Mouse (Mus musculus): ENCODE measurements at regions not wholly inside any gene's neighbourhood (a gene's known extent, or its start where the extent isn't known, plus 50 kb on each side); places are given as distances from the start of the nearest gene placed in this dataset.

- Histone ChIP-seq H3K4me2 (no peak overlapping the region), H3K27ac (no peak overlapping the region), H3K27me3 (no peaks in the 10 kb centered on the region), H3K9ac (no peak overlapping the region), H3K4me1 (peaks cover 14% of the 10 kb centered on the region; the same call in 1 of the 2 replicates), H3K4me3 (replicated peaks) (no peak overlapping the region), H3K36me3 (replicated peaks) (no peaks in the 10 kb centered on the region), H3K9me3 (no peaks in the 10 kb centered on the region)
- no peak for ATAC-seq (ENCODE audit: low FRiP score)
- WGBS = 72% methylated on average over 10 of the region's 10 CpGs
These were observed 52.7 kb downstream of the Phlda1 start for GRCm38 (mm10) chr10:111558675-111559340.

- ATAC-seq (ENCODE audit: low FRiP score) = peak; percentile 9; the same call in 1 of the 2 replicates
- peaks cover 14% of the 10 kb centered on the region; the same call in 1 of the 2 replicates for H3K4me1 ChIP-seq
- H3K4me2 ChIP-seq = no peak overlapping the region
- H3K9ac ChIP-seq = no peak overlapping the region
- 54% methylated on average over 17 of the region's 17 CpGs for WGBS
- 0 out of 2 replicates have a peak overlapping the region, but pooled peaks have one; percentile 36 for H3K27ac ChIP-seq
- no peaks in the 10 kb centered on the region for H3K27me3 ChIP-seq
- no peaks in the 10 kb centered on the region for H3K9me3 ChIP-seq
- no peak overlapping the region for H3K4me3 ChIP-seq (replicated peaks)
- no peaks in the 10 kb centered on the region for H3K36me3 ChIP-seq (replicated peaks)
These were observed 53.5 kb downstream of the Phlda1 start for GRCm38 (mm10) chr10:111559341-111560246.

GRCm38 (mm10) chr10:111562628-111563027, 56.5 kb downstream of the Phlda1 start:
- H3K27ac ChIP-seq = no peak overlapping the region
- WGBS = 90% methylated on average over 8 of the region's 8 CpGs
- no peak overlapping the region for H3K4me3 ChIP-seq (replicated peaks)
- H3K36me3 ChIP-seq (replicated peaks) = no peaks in the 10 kb centered on the region
- H3K4me1 ChIP-seq = peaks cover 19% of the 10 kb centered on the region; the same call in 1 of the 2 replicates
- no peaks in the 10 kb centered on the region for H3K27me3 ChIP-seq
- H3K9ac ChIP-seq = no peak overlapping the region
- no peaks in the 10 kb centered on the region for H3K9me3 ChIP-seq
- no peak for ATAC-seq (ENCODE audit: low FRiP score)
- H3K4me2 ChIP-seq = no peak overlapping the region

GRCm38 (mm10) chr10:111566873-111567381, 60.8 kb downstream of the Phlda1 start:
- no peaks in the 10 kb centered on the region for H3K27me3 ChIP-seq
- WGBS = 36% methylated on average over 12 of the region's 12 CpGs
- peak; percentile 79; the same call in 1 of the 2 replicates for ATAC-seq (ENCODE audit: low FRiP score)
- H3K9me3 ChIP-seq = no peaks in the 10 kb centered on the region
- H3K9ac ChIP-seq = no peak overlapping the region
- no peaks in the 10 kb centered on the region for H3K36me3 ChIP-seq (replicated peaks)
- H3K27ac ChIP-seq = peak overlapping the region; percentile 78
- no peak overlapping the region for H3K4me2 ChIP-seq
- 0 out of 2 replicates have a peak, but pooled peaks cover 6% of the 10 kb centered on the region for H3K4me1 ChIP-seq
- no peak overlapping the region for H3K4me3 ChIP-seq (replicated peaks)

GRCm38 (mm10) chr10:111570501-111571258, 64.6 kb downstream of the Phlda1 start:
- no peak for ATAC-seq (ENCODE audit: low FRiP score)
- 69% methylated on average over 7 of the region's 7 CpGs for WGBS
- no peak overlapping the region for H3K9ac ChIP-seq

GRCm38 (mm10) chr10:111574231-111574630, 68.1 kb downstream of the Phlda1 start:
- ATAC-seq (ENCODE audit: low FRiP score) = no peak
- H3K27ac ChIP-seq = no peak overlapping the region
- H3K27me3 ChIP-seq = no peaks in the 10 kb centered on the region
- no peak overlapping the region for H3K9ac ChIP-seq
- H3K4me2 ChIP-seq = no peak overlapping the region
- H3K9me3 ChIP-seq = no peaks in the 10 kb centered on the region
- no peak overlapping the region for H3K4me3 ChIP-seq (replicated peaks)
- no peaks in the 10 kb centered on the region for H3K36me3 ChIP-seq (replicated peaks)
- H3K4me1 ChIP-seq = no peaks in the 10 kb centered on the region
- WGBS = 73% methylated on average over 4 of the region's 4 CpGs

More at GRCm38 (mm10) chr10:111570501-111571258, 64.6 kb downstream of the Phlda1 start:
- no peaks in the 10 kb centered on the region for H3K9me3 ChIP-seq
- no peak overlapping the region for H3K4me2 ChIP-seq
- 0 out of 2 replicates have a peak, but pooled peaks cover 6% of the 10 kb centered on the region for H3K4me1 ChIP-seq
- no peak overlapping the region for H3K4me3 ChIP-seq (replicated peaks)
- H3K27ac ChIP-seq = no peak overlapping the region
- H3K27me3 ChIP-seq = no peaks in the 10 kb centered on the region
- no peaks in the 10 kb centered on the region for H3K36me3 ChIP-seq (replicated peaks)

GRCm38 (mm10) chr10:111574812-111575211, 68.7 kb downstream of the Phlda1 start:
- Histone ChIP-seq H3K4me1 (no peaks in the 10 kb centered on the region), H3K27ac (no peak overlapping the region), H3K4me3 (replicated peaks) (no peak overlapping the region), H3K9me3 (no peaks in the 10 kb centered on the region), H3K9ac (no peak overlapping the region), H3K27me3 (no peaks in the 10 kb centered on the region), H3K4me2 (no peak overlapping the region), H3K36me3 (replicated peaks) (no peaks in the 10 kb centered on the region)
- 88% methylated on average over 8 of the region's 8 CpGs for WGBS
- no peak for ATAC-seq (ENCODE audit: low FRiP score)

- Histone ChIP-seq H3K27ac (no peak overlapping the region), H3K36me3 (replicated peaks) (no peaks in the 10 kb centered on the region), H3K4me2 (no peak overlapping the region), H3K4me3 (replicated peaks) (no peak overlapping the region), H3K4me1 (no peaks in the 10 kb centered on the region), H3K9me3 (no peaks in the 10 kb centered on the region), H3K27me3 (no peaks in the 10 kb centered on the region), H3K9ac (no peak overlapping the region)
- no peak for ATAC-seq (ENCODE audit: low FRiP score)
- 81% methylated on average over 5 of the region's 5 CpGs for WGBS
These were observed 69.2 kb downstream of the Phlda1 start for GRCm38 (mm10) chr10:111575256-111575655.

GRCm38 (mm10) chr10:111575926-111576325, 69.8 kb downstream of the Phlda1 start:
- Histone ChIP-seq H3K36me3 (replicated peaks) (no peaks in the 10 kb centered on the region), H3K27ac (no peak overlapping the region), H3K4me3 (replicated peaks) (no peak overlapping the region), H3K9me3 (no peaks in the 10 kb centered on the region), H3K9ac (no peak overlapping the region), H3K4me1 (no peaks in the 10 kb centered on the region), H3K27me3 (no peaks in the 10 kb centered on the region), H3K4me2 (no peak overlapping the region)
- no peak for ATAC-seq (ENCODE audit: low FRiP score)
- 67% methylated on average over 5 of the region's 5 CpGs for WGBS

GRCm38 (mm10) chr10:111576395-111577069, 70.4 kb downstream of the Phlda1 start:
- H3K27ac ChIP-seq = no peak overlapping the region
- H3K4me2 ChIP-seq = no peak overlapping the region
- H3K4me1 ChIP-seq = no peaks in the 10 kb centered on the region
- WGBS = 88% methylated on average over 10 of the region's 10 CpGs
- no peaks in the 10 kb centered on the region for H3K9me3 ChIP-seq
- H3K36me3 ChIP-seq (replicated peaks) = no peaks in the 10 kb centered on the region
- ATAC-seq (ENCODE audit: low FRiP score) = no peak
- no peak overlapping the region for H3K4me3 ChIP-seq (replicated peaks)
- H3K9ac ChIP-seq = no peak overlapping the region
- no peaks in the 10 kb centered on the region for H3K27me3 ChIP-seq

- no peak overlapping the region for H3K27ac ChIP-seq
- H3K9ac ChIP-seq = no peak overlapping the region
- no peaks in the 10 kb centered on the region for H3K27me3 ChIP-seq
- no peaks in the 10 kb centered on the region for H3K4me1 ChIP-seq
- no peak for ATAC-seq (ENCODE audit: low FRiP score)
- H3K9me3 ChIP-seq = no peaks in the 10 kb centered on the region
- no peaks in the 10 kb centered on the region for H3K36me3 ChIP-seq (replicated peaks)
- no peak overlapping the region for H3K4me2 ChIP-seq
- 81% methylated on average over 5 of the region's 5 CpGs for WGBS
- H3K4me3 ChIP-seq (replicated peaks) = no peak overlapping the region
These were observed 72.5 kb downstream of the Phlda1 start for GRCm38 (mm10) chr10:111578536-111578935.
